Mouse (Mus musculus) cerebellum, adult 2 months (tissue): ENCODE results near the gene Btbd2. TPM values are rescaled to one million over a fixed set of nuclear protein-coding genes. Genes with fewer than 3 reads are reported as not detected.
A peak's percentile ranks its signal among the peaks of the same experiment; 100 is the strongest.

ENCODE experiments used
- DNase-seq, 2 experiments: peaks; one replicate each; pipeline ENCODE4 v3.0.0; 2021
- H3K27ac ChIP-seq: fragments of 200-500 bp; 2 replicates; pipeline ENCODE4 v1.5.1; 2012; ENCODE audit warnings: low read length, control low read depth, inconsistent platforms; ENCODE audit not compliant: insufficient read depth
- H3K27me3 ChIP-seq: fragments of 200-500 bp; 2 replicates; pipeline ENCODE4 v1.6.1; 2012; ENCODE audit warnings: inconsistent platforms, mild to moderate bottlenecking, low read length, moderate library complexity; ENCODE audit not compliant: control insufficient read depth, insufficient read depth
- H3K4me1 ChIP-seq: fragments of 200-500 bp; 2 replicates; pipeline ENCODE4 v1.6.1; 2011; ENCODE audit warnings: low read length; ENCODE audit not compliant: control insufficient read depth, insufficient read depth
- H3K4me3 ChIP-seq: fragments of 200-500 bp; replicated peaks from 2 replicates; pipeline ENCODE3; 2011; ENCODE audit warnings: mild to moderate bottlenecking, low read depth, low read length, control low read depth; ENCODE audit not compliant: insufficient read depth
- CTCF ChIP-seq: fragments of 200-500 bp; IDR thresholded peaks from 2 replicates; pipeline ENCODE4 v1.5.1; 2011; ENCODE audit warnings: low read depth, mild to moderate bottlenecking, control low read depth, low read length, moderate library complexity, borderline replicate concordance; ENCODE audit not compliant: insufficient read depth
- POLR2A ChIP-seq: fragments of 200-500 bp; IDR thresholded peaks from 2 replicates; pipeline ENCODE4 v1.6.1; 2011; ENCODE audit warnings: low read length, control low read depth, borderline replicate concordance; ENCODE audit not compliant: insufficient read depth
- WGBS: fragments of 180-500 bp; shearing (Covaris S2); methylation state at CpG from one replicate; pipeline ENCODE4 v1.1.7; 2018; 5-methylcytosine and 5-hydroxymethylcytosine counted together
- polyA plus RNA-seq: library from polyadenylated mRNA; depleted of rRNA; stranded (reverse); fragments of >200 nt; gene quantifications from 2 replicates; pipeline ENCODE4 v1.2.3, GENCODE M21; 2012

The Btbd2 gene
- polyA plus RNA-seq, 1 experiment, result 108 TPM

DNA sequence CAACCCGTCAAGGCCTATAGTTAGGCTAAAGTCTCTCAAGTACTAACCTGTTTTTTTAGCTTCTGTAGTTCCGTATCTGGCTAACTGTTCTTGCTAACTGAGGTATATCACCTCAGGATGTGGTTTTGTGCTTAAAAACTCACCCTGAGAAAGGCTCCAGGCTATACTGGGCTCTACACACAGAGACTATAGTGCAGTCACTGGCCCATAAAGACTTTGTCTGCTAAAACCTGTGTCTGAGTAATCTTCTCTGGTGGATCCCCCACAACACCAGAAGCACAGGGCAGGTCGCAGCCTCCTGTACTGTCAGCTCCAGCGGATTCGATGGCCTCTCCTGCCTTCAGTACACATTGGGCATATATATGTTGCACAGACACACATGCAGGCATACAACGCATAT lies 25.1 kb upstream of the Btbd2 start:
- Histone ChIP-seq H3K4me3 (no peak overlapping the region), H3K27ac (no peak overlapping the region), H3K4me1 (peaks cover 32% of the 10 kb centered on the region), H3K27me3 (no peaks in the 10 kb centered on the region)
- DNase-seq, result no peak
- TF ChIP-seq POLR2A (no peak), CTCF (no peak)
- 96% methylated on average over 6 of the region's 6 CpGs for WGBS

DNA sequence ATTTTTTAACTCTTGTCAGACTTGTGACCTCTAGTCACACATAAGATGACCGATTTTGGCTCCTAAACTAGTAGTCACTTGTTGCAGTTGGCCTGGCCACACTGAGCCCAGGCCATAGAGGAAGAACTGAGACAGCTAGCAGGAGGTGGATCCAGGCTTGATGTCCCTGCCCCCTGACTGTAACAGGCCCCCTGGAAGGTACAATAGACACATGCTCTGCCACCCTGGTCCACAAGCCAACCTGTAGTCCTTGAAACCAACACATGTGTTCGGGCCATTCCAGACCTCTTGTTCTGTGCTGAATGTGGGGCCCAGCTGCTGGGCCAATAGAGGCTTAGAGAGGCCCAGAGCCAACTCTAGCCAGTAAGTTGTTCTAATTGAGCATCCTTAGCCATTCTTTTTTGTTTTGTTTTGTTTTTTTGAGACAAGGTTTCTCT lies 23.4 kb upstream of the Btbd2 start:
- peaks cover 29% of the 10 kb centered on the region for H3K4me1 ChIP-seq
- H3K27ac ChIP-seq, result no peak overlapping the region
- no peaks in the 10 kb centered on the region for H3K27me3 ChIP-seq
- 72% methylated on average over 2 of the region's 2 CpGs for WGBS
- TF ChIP-seq POLR2A (no peak), CTCF (no peak)
- no peak for DNase-seq
- no peak overlapping the region for H3K4me3 ChIP-seq

DNA sequence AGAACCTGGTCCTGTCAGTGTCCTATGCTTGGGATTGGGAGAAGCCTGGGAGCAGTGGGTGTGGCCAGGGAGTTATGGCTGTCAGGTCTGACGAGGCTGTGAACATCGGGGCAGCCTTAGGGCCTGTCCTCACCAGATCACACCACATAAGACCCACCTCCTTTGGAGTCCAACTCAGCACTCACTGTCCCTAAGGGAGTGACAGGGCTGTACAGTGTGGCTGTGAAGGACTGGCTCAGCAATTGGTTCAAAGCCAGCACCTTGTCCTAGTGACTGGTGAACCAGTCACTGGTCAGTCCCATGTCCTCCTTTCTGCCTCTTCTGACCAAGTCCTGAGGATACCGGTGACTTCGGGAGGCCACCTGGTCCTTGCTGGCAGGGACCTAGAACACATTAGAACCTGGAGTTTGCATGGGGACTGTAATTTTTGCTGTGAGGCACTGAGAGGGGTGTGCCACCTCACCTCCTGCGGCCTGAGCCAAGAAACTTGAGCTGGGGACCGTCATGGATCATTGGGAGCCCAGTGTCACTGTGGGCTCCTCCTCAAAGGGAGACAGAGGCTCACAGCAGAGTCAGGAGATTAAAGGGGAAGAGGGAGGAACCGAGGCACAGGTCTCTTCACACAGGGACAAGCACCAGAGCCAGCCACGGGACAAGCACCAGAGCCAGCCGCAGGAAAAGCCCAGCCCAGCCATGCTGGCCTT lies 22.8 kb upstream of the Btbd2 start:
- 38% methylated on average over 9 of the region's 9 CpGs for WGBS
- Histone ChIP-seq H3K4me1 (peaks cover 29% of the 10 kb centered on the region), H3K27ac (peak overlapping the region; percentile 35; the same call in 1 of the 2 replicates), H3K4me3 (no peak overlapping the region), H3K27me3 (no peaks in the 10 kb centered on the region)
- DNase-seq, result no peak
- no peak for TF ChIP-seq CTCF
- no peak for TF ChIP-seq POLR2A

DNA sequence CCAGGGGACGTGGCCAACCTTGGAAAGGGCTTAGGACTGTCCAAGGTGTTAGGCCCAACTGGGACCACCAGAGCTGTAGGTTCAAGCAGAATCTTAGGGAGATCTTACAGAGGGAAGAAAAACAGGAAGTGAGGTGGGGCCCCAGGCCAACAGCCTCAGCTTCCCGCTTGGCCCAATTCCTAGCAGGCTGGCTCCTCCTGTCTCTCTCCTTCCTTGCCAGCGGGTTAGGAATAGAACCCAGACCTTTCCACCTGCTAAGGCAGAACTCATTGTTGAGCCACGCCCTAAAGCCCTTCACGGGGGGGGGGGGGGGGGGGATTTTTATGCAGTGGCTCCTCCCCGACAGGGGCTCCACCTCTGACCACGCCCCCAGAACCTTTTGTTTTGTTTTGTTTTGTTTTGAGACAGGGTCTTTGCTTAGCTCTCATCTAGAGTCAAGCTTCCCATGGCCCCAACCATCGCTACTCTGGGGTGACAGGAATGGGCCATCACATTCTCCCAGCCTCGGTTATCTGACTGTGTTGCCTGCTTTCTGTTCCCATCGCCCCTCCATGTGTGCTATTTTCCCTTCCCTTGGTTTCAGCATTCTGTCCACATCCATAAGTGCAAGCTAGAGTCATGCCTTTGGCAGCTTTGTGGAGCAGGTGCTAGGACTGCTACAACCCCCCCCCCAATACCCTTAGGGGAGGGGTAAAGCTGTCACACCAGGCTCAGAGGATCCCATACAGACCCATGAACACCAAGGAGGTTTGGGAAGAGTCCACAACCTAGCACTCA lies 21.9 kb upstream of the Btbd2 start:
- 27% methylated on average over 9 of the region's 10 CpGs for WGBS
- Histone ChIP-seq H3K4me1 (peaks cover 36% of the 10 kb centered on the region), H3K27me3 (no peaks in the 10 kb centered on the region), H3K4me3 (no peak overlapping the region), H3K27ac (peak overlapping the region; percentile 95)
- DNase-seq, result no peak
- TF ChIP-seq POLR2A (no peak), CTCF (no peak)

DNA sequence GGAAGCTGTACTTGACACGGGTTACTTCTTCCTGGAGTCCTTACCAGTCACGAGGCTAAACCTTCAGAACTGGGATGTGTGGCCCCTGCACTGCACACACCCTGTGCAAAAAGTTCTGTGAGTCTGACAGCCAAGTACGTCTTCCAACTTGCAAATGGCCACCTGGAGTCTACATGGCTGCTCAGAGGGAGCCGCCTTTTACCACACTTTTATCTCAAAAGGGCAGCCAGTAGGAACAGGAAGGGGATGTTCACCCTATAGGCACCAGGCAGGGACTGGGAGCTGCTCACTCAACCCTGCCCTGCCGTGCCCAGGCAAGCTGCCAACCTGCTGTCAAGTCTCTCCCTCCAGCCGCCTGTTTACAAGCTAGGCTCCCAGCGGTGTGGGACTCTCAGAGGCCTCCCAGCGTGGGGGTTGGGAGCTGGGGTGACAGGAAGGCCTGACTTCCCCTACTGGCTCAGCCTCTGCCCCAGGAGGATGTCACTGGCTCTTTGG lies 21.1 kb upstream of the Btbd2 start, which contains the start of gene Mknk2:
Gene Mknk2 (minus strand): TSS at position 171 of the 495 bp plus-strand sequence.
- Histone ChIP-seq H3K4me1 (peaks cover 42% of the 10 kb centered on the region), H3K4me3 (peak within 1 kb of the TSS; percentile 65), H3K27ac (peak within 1 kb of the TSS; percentile 95), H3K27me3 (no peaks in the 10 kb centered on the region)
- peak; percentile 88 to 90 for DNase-seq
- TF ChIP-seq CTCF (no peak), POLR2A (no peak)
- WGBS, result 1% methylated on average over 8 of the region's 8 CpGs

DNA sequence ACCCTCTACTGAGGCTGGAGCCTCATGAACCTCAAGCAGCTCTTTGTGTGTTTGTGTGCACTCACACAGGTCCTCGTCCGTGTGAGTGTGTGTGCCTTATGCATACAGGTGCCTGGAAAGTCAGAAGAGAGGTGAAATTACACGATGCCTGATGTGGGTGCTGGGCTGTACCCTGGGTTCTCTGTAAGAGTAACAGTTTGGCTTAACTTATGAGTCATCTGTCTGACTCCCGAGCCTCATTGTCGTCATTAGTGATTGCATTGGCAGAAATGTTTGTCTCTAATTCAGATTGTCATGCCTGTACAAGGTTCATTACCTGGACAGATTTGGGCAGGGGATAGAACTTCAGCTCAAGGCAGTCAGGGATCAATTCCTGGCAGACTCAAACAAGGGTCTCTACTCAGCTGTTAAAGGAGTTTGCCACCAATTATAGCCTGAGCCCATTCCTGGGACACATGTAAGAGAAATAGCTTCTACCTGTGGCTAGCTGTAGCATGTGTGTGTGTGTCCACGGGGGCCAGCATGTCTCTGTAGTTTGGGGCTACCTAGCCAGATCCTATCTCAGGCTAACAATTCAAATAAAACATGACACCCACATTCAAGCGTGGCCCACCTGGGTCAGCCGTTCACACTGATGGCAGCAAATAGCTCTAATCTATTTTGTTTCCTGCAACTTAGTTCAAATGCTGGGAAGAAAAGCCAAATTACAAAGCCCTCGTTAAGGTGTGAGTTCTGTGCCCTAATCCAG lies 20.4 kb upstream of the Btbd2 start:
- H3K27me3 ChIP-seq, result no peaks in the 10 kb centered on the region
- peak overlapping the region; percentile 65 for H3K4me3 ChIP-seq
- 14% methylated on average over 9 of the region's 9 CpGs for WGBS
- TF ChIP-seq CTCF, result no peak
- TF ChIP-seq POLR2A, result no peak
- H3K4me1 ChIP-seq, result peaks cover 49% of the 10 kb centered on the region
- H3K27ac ChIP-seq, result peak overlapping the region; percentile 95
- peak; percentile 45 to 57 for DNase-seq

DNA sequence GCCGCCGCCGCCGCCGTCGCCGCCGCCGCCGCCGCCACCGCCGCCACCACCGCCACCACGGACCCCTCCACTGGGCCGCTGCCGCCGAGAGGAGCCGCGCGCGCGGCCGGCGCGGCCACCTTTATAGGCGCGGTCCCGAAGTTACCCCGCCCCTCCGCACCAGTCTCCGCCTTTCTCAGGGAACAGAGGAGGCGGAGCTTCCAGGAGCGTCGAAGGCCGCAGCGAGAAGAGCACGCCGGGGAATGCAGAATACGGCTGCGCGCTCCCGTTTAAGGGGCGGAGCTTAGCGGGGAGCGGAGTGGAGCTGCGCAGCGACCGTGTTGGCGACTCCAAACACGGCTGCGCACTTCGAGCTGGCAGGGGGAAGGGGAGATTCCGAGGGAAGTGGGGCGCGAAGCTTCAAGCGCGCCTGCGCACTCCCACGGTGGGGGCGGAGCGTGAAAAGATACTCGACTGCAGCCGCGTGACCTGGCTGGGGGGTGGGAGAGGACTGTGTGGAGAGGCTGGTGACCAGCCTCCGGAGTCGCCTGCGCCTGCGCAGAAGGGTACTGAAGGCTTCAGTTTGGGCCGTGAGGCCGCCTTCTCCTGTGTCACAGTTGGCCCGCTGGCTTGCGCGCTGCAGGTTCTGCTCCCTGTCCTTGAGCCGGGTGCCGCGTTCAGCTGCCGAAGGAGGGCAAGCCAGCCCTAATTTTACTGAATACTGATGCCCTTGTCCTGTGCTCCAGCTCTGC lies 19.5 kb upstream of the Btbd2 start:
- under 1% methylated on average over 65 of the region's 78 CpGs for WGBS
- peaks cover 59% of the 10 kb centered on the region for H3K4me1 ChIP-seq
- no peaks in the 10 kb centered on the region for H3K27me3 ChIP-seq
- DNase-seq, result peak; percentile 100
- H3K4me3 ChIP-seq, result peak overlapping the region; percentile 80
- TF ChIP-seq POLR2A (peak; percentile 100), CTCF (no peak)
- peak overlapping the region; percentile 95 for H3K27ac ChIP-seq
